Mouse (Mus musculus) limb, embryonic 13.5 days (tissue): ENCODE measurements around the gene S100a5. TPM values are rescaled to one million over a fixed set of nuclear protein-coding genes. Genes with fewer than 3 reads are reported as not detected.

Source experiments
- polyA plus RNA-seq: library from polyadenylated mRNA; unstranded; fragments of >200 nt; fragmentation: Nextera tagmentation; extraction: Ambion mirVana; gene quantifications from 2 replicates; pipeline ENCODE4 v1.2.1, GENCODE M21; 2015

The S100a5 gene
- polyA plus RNA-seq, 1 experiment from 2014 or later, result not detected

Other genes starting within 250 kb of the S100a5 start
- 38.7 and 38.8 TPM in 2 replicates for gene Slc27a3, start 218.6 kb upstream of the S100a5 start, polyA plus RNA-seq
- gene Ints3, start 174.9 kb upstream of the S100a5 start, polyA plus RNA-seq, result 28.5 and 29.4 TPM in 2 replicates
- gene Npr1, start 142.7 kb upstream of the S100a5 start, polyA plus RNA-seq, result 4.0 and 4.8 TPM in 2 replicates
- 277 and 284 TPM in 2 replicates for gene Ilf2, start 132.4 kb upstream of the S100a5 start, polyA plus RNA-seq
- gene Snapin, start 117.5 kb upstream of the S100a5 start, polyA plus RNA-seq, result 83.1 and 85.4 TPM in 2 replicates
- gene Chtop, start 99.0 kb upstream of the S100a5 start, polyA plus RNA-seq, result 186 and 187 TPM in 2 replicates
- gene S100a1, start 94.1 kb upstream of the S100a5 start, polyA plus RNA-seq, result 14.2 and 15.0 TPM in 2 replicates
- gene S100a13, start 94.1 kb upstream of the S100a5 start, polyA plus RNA-seq, result 26.7 and 30.8 TPM in 2 replicates
- gene S100a14, start 81.7 kb upstream of the S100a5 start, polyA plus RNA-seq, result 9.4 and 9.9 TPM in 2 replicates
- gene S100a16, start 71.3 kb upstream of the S100a5 start, polyA plus RNA-seq, result 76.2 and 80.7 TPM in 2 replicates
- 0.54 and 0.70 TPM in 2 replicates for gene S100a3, start 47.9 kb upstream of the S100a5 start, polyA plus RNA-seq
- not detected in 2 replicates for gene S100a2, start 18.3 kb upstream of the S100a5 start, polyA plus RNA-seq
- not detected in 2 replicates for gene Gm42674, start 6.6 kb upstream of the S100a5 start, polyA plus RNA-seq
- 6.7 and 7.0 TPM in 2 replicates for gene S100a4, start 4.8 kb upstream of the S100a5 start, polyA plus RNA-seq
- gene S100a6, start 4.4 kb downstream of the S100a5 start, polyA plus RNA-seq, result 58.5 and 64.0 TPM in 2 replicates
- 0.34 TPM in 1 of 2 replicates, not detected in the other for gene S100a7a, start 45.5 kb downstream of the S100a5 start, polyA plus RNA-seq
- gene S100a8, start 60.5 kb downstream of the S100a5 start, polyA plus RNA-seq, result 6.0 and 6.6 TPM in 2 replicates
- 3.4 and 4.9 TPM in 2 replicates for gene S100a9, start 87.2 kb downstream of the S100a5 start, polyA plus RNA-seq
- 0.13 TPM in 1 of 2 replicates, not detected in the other for gene Pglyrp4, start 118.4 kb downstream of the S100a5 start, polyA plus RNA-seq
- gene Gm5849, start 169.4 kb downstream of the S100a5 start, polyA plus RNA-seq, result not detected in 2 replicates